Mouse (Mus musculus) limb, embryonic 12.5 days (tissue): ENCODE data around the gene Uba5. TPM values are rescaled to one million over a fixed set of nuclear protein-coding genes. Genes with fewer than 3 reads are reported as not detected.
A peak's percentile ranks its signal among the peaks of the same experiment; 100 is the strongest.

ENCODE experiments used
- ATAC-seq: fragments of 200-750 bp; cut with Nextera tagmentation; 2 replicates; pipeline ENCODE4 v1.8.0; 2017; ENCODE audit warnings: low read depth, moderate TSS enrichment; ENCODE audit not compliant: insufficient number of reproducible peaks, insufficient read depth, low FRiP score, low TSS enrichment
- H3K27ac ChIP-seq: fragments of 300-500 bp; sonication (generic); 2 replicates; pipeline ENCODE4 v1.5.1; 2016; ENCODE audit warnings: mild to moderate bottlenecking, moderate library complexity
- H3K27me3 ChIP-seq: fragments of 300-500 bp; sonication (generic); 2 replicates; pipeline ENCODE4 v1.6.1; 2016; ENCODE audit warnings: mild to moderate bottlenecking, moderate library complexity
- H3K36me3 ChIP-seq: fragments of 300-500 bp; sonication (generic); 2 replicates; pipeline ENCODE4 v1.6.1; 2016; ENCODE audit warnings: mild to moderate bottlenecking, moderate library complexity
- H3K4me1 ChIP-seq: fragments of 300-500 bp; sonication (generic); replicated peaks from 2 replicates; pipeline ENCODE4 v1.6.1; 2016
- H3K4me2 ChIP-seq: fragments of 300-500 bp; sonication (generic); 2 replicates; pipeline ENCODE4 v1.6.1; 2016; ENCODE audit warnings: mild to moderate bottlenecking, moderate library complexity
- H3K4me3 ChIP-seq: fragments of 300-500 bp; sonication (generic); replicated peaks from 2 replicates; pipeline ENCODE4 v1.5.1; 2016; ENCODE audit warnings: mild to moderate bottlenecking
- H3K9ac ChIP-seq: fragments of 300-500 bp; sonication (generic); replicated peaks from 2 replicates; pipeline ENCODE4 v1.6.1; 2016; ENCODE audit warnings: mild to moderate bottlenecking, moderate library complexity
- H3K9me3 ChIP-seq: fragments of 300-500 bp; sonication (generic); 2 replicates; pipeline ENCODE4 v1.6.1; 2016; ENCODE audit warnings: mild to moderate bottlenecking, moderate library complexity
- WGBS: fragments of 180-500 bp; shearing (Covaris S2); methylation state at CpG from one replicate; pipeline ENCODE4 v1.1.7; 2016; 5-methylcytosine and 5-hydroxymethylcytosine counted together
- polyA plus RNA-seq: library from polyadenylated mRNA; unstranded; fragments of >200 nt; fragmentation: Nextera tagmentation; extraction: Ambion mirVana; gene quantifications from 2 replicates; pipeline ENCODE4 v1.2.1, GENCODE M21; 2016

Gene Uba5
- polyA plus RNA-seq, 1 experiment from 2014 or later: 61.9 TPM

GRCm38 (mm10) chr9:104027186-104027585 lies 35.7 kb downstream of the Uba5 start:
- no peaks in the 10 kb centered on the region for H3K27me3 ChIP-seq
- no peak for ATAC-seq
- H3K4me3 ChIP-seq: no peak overlapping the region
- 93% methylated on average over 8 of the region's 8 CpGs for WGBS
- no peak overlapping the region for H3K4me2 ChIP-seq
- 0 out of 2 replicates have a peak, but pooled peaks cover 6% of the 10 kb centered on the region for H3K9me3 ChIP-seq
- H3K27ac ChIP-seq: no peak overlapping the region
- no peaks in the 10 kb centered on the region for H3K4me1 ChIP-seq
- H3K36me3 ChIP-seq: peaks cover 67% of the 10 kb centered on the region
- no peak overlapping the region for H3K9ac ChIP-seq

- H3K4me2 ChIP-seq: no peak overlapping the region
- H3K27me3 ChIP-seq: no peaks in the 10 kb centered on the region
- H3K4me3 ChIP-seq: no peak overlapping the region
- no peak overlapping the region for H3K9ac ChIP-seq
- peaks cover 83% of the 10 kb centered on the region for H3K36me3 ChIP-seq
- no peaks in the 10 kb centered on the region for H3K9me3 ChIP-seq
- WGBS: 92% methylated on average over 10 of the region's 10 CpGs
- ATAC-seq: no peak
- no peaks in the 10 kb centered on the region for H3K4me1 ChIP-seq
- no peak overlapping the region for H3K27ac ChIP-seq
Measured at GRCm38 (mm10) chr9:104021026-104021425, 41.9 kb downstream of the Uba5 start.

- no peak overlapping the region for H3K4me3 ChIP-seq
- H3K36me3 ChIP-seq: peaks cover 61% of the 10 kb centered on the region
- H3K4me2 ChIP-seq: no peak overlapping the region
- no peak overlapping the region for H3K27ac ChIP-seq
- WGBS: 84% methylated on average over 1 of the region's 1 CpGs
- ATAC-seq: no peak
- H3K9ac ChIP-seq: no peak overlapping the region
- H3K4me1 ChIP-seq: no peaks in the 10 kb centered on the region
- no peaks in the 10 kb centered on the region for H3K27me3 ChIP-seq
- no peaks in the 10 kb centered on the region for H3K9me3 ChIP-seq
Measured at GRCm38 (mm10) chr9:104014526-104014925, 48.4 kb downstream of the Uba5 start.

- H3K27ac ChIP-seq: peak overlapping the region; percentile 86
- peaks cover 12% of the 10 kb centered on the region for H3K4me1 ChIP-seq
- H3K9me3 ChIP-seq: no peaks in the 10 kb centered on the region
- peaks cover 15% of the 10 kb centered on the region for H3K36me3 ChIP-seq
- peak overlapping the region; percentile 59 for H3K4me2 ChIP-seq
- H3K4me3 ChIP-seq: peak overlapping the region; percentile 67
- ATAC-seq: peak; percentile 46
- H3K27me3 ChIP-seq: peaks cover 8% of the 10 kb centered on the region; the same call in 1 of the 2 replicates
- peak overlapping the region; percentile 61 for H3K9ac ChIP-seq
- under 1% methylated on average over 37 of the region's 37 CpGs for WGBS
Measured at GRCm38 (mm10) chr9:104002913-104003330, 60.0 kb downstream of the Uba5 start.

- ATAC-seq: peak; percentile 98
Measured at GRCm38 (mm10) chr9:104001921-104002859, 60.7 kb downstream of the Uba5 start, which contains the start of gene Nphp3. Nphp3 (plus strand) TSS chr9:104002544.

GRCm38 (mm10) chr9:104000601-104001000 lies 62.3 kb downstream of the Uba5 start:
- ATAC-seq: no peak
- H3K9me3 ChIP-seq: no peaks in the 10 kb centered on the region
- 65% methylated on average over 3 of the region's 3 CpGs for WGBS

More at GRCm38 (mm10) chr9:104001921-104002859, 60.7 kb downstream of the Uba5 start, which contains the start of gene Nphp3:
- peak within 1 kb of the TSS; percentile 67 for H3K4me3 ChIP-seq
- peaks cover 12% of the 10 kb centered on the region for H3K4me1 ChIP-seq
- peak within 1 kb of the TSS; percentile 88 for H3K27ac ChIP-seq
- peak within 1 kb of the TSS; percentile 61 for H3K9ac ChIP-seq
- peaks cover 9% of the 10 kb centered on the region; the same call in 1 of the 2 replicates for H3K27me3 ChIP-seq
- H3K4me2 ChIP-seq: peak within 1 kb of the TSS; percentile 59
- no peaks in the 10 kb centered on the region for H3K9me3 ChIP-seq
- under 1% methylated on average over 55 of the region's 55 CpGs for WGBS
- H3K36me3 ChIP-seq: peaks cover 14% of the 10 kb centered on the region

More at GRCm38 (mm10) chr9:104000601-104001000, 62.3 kb downstream of the Uba5 start:
- H3K9ac ChIP-seq: no peak overlapping the region
- peaks cover 3% of the 10 kb centered on the region for H3K36me3 ChIP-seq
- H3K4me2 ChIP-seq: no peak overlapping the region
- no peak overlapping the region for H3K4me3 ChIP-seq
- no peak overlapping the region for H3K27ac ChIP-seq
- peaks cover 9% of the 10 kb centered on the region; the same call in 1 of the 2 replicates for H3K27me3 ChIP-seq
- H3K4me1 ChIP-seq: peaks cover 12% of the 10 kb centered on the region

Other genes starting within 250 kb of the Uba5 start
- gene Nphp3, start 60.6 kb downstream of the Uba5 start, polyA plus RNA-seq: 8.4 and 8.6 TPM in 2 replicates
- not detected in 2 replicates for gene Gm28305, start 22.5 kb downstream of the Uba5 start, polyA plus RNA-seq
- 9.9 and 12.4 TPM in 2 replicates for gene Acad11, start 243 bp upstream of the Uba5 start, polyA plus RNA-seq
- gene Ackr4, start 63.8 kb upstream of the Uba5 start, polyA plus RNA-seq: 0.80 and 1.0 TPM in 2 replicates
- gene Dnajc13, start 199.8 kb upstream of the Uba5 start, polyA plus RNA-seq: 23.7 and 23.8 TPM in 2 replicates